Mouse (Mus musculus) hindbrain, embryonic 15.5 days (tissue): ENCODE data around the gene Pcyt2. TPM values are rescaled to one million over a fixed set of nuclear protein-coding genes. Genes with fewer than 3 reads are reported as not detected.

ENCODE experiments used
- ATAC-seq: fragments of 200-750 bp; cut with Nextera tagmentation; 2 replicates; pipeline ENCODE4 v1.8.0; 2017; ENCODE audit warnings: low read depth, moderate number of reproducible peaks, moderate TSS enrichment; ENCODE audit not compliant: low FRiP score
- H3K27ac ChIP-seq: fragments of 300-500 bp; sonication (generic); replicated peaks from 2 replicates; pipeline ENCODE4 v1.5.1; 2015; ENCODE audit warnings: mild to moderate bottlenecking, inconsistent platforms
- H3K27me3 ChIP-seq: fragments of 300-500 bp; sonication (generic); 2 replicates; pipeline ENCODE4 v1.6.1; 2015; ENCODE audit warnings: control low read depth, inconsistent platforms
- H3K36me3 ChIP-seq: fragments of 300-500 bp; sonication (generic); 2 replicates; pipeline ENCODE4 v1.6.1; 2015; ENCODE audit warnings: control low read depth, inconsistent platforms
- H3K4me1 ChIP-seq: fragments of 300-500 bp; sonication (generic); replicated peaks from 2 replicates; pipeline ENCODE4 v1.6.1; 2015; ENCODE audit warnings: control low read depth, inconsistent platforms
- H3K4me2 ChIP-seq: fragments of 300-500 bp; sonication (generic); 2 replicates; pipeline ENCODE4 v1.6.1; 2015; ENCODE audit warnings: moderate library complexity, mild to moderate bottlenecking, inconsistent platforms
- H3K4me3 ChIP-seq: fragments of 300-500 bp; sonication (generic); 2 replicates; pipeline ENCODE4 v1.5.1; 2015; ENCODE audit warnings: mild to moderate bottlenecking, inconsistent platforms
- H3K9ac ChIP-seq: fragments of 300-500 bp; sonication (generic); 2 replicates; pipeline ENCODE4 v1.6.1; 2015; ENCODE audit warnings: inconsistent platforms
- H3K9me3 ChIP-seq: fragments of 300-500 bp; sonication (generic); 2 replicates; pipeline ENCODE4 v1.6.1; 2016; ENCODE audit warnings: control low read depth, inconsistent platforms
- WGBS: fragments of 180-500 bp; shearing (Covaris S2); methylation state at CpG from one replicate; pipeline ENCODE4 v1.1.7; 2015; 5-methylcytosine and 5-hydroxymethylcytosine counted together
- polyA plus RNA-seq: library from polyadenylated mRNA; unstranded; fragments of >200 nt; fragmentation: Nextera tagmentation; extraction: Ambion mirVana; gene quantifications from 2 replicates; pipeline ENCODE4 v1.2.1, GENCODE M21; 2015

Gene Pcyt2
- polyA plus RNA-seq, 1 experiment from 2014 or later: 226 TPM

GRCm38 (mm10) chr11:120609250-120609649 lies 8.5 kb downstream of the Pcyt2 start:
- ATAC-seq: no peak

DNA sequence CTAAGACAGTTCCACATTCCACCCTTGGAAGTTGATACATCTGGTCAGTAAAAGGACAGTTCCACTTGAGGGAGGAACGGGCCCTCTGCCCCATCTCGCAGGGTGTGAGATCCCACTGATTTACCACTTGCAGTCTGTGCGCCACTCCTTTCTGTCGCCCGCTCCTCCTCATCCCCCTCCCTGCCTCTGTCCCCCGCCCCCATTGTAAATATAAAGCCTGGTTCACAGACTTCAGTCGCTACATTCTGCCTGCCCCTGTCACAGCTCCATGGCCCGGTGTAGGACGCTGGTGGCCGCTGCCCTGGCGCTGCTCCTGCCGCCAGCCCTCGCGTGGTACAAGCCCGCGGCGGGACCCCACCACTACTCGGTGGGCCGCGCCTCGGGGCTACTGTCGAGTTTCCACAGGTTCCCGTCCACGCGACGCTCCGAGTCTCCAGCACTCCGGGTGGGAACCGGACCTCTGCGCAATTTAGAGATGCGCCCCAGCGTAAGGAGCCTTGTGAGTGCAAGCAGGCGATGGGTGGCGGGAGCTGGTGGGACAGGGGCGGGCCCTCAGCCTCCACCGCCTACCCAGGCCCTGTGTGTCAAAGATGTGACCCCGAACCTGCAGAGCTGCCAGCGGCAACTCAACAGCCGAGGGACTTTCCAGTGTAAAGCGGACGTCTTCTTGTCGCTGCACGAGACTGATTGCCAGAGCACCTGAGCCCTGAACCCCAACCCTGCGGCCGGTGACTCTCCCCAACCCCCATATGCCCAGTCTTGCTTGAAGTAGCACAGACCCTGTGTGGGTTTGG lies 9.3 kb downstream of the Pcyt2 start, which contains the start of gene Npb:
Npb (plus strand) TSS at position 237 of the 794 bp plus-strand sequence.
- WGBS: 9% methylated on average over 44 of the region's 45 CpGs
- peaks cover 8% of the 10 kb centered on the region for H3K4me1 ChIP-seq
- ATAC-seq: no peak
- peak within 1 kb of the TSS; percentile 11 for H3K4me3 ChIP-seq
- H3K36me3 ChIP-seq: peaks cover 45% of the 10 kb centered on the region
- H3K27ac ChIP-seq: no peak within 1 kb of the TSS
- peak within 1 kb of the TSS; percentile 47 for H3K4me2 ChIP-seq
- no peaks in the 10 kb centered on the region for H3K9me3 ChIP-seq
- no peaks in the 10 kb centered on the region; the same call in 1 of the 2 replicates for H3K27me3 ChIP-seq
- H3K9ac ChIP-seq: 0 out of 2 replicates have a peak within 1 kb of the TSS, but pooled peaks have one; percentile 12

More at GRCm38 (mm10) chr11:120609250-120609649, 8.5 kb downstream of the Pcyt2 start:
- peaks cover 8% of the 10 kb centered on the region for H3K4me1 ChIP-seq
- H3K27ac ChIP-seq: no peak overlapping the region
- H3K9ac ChIP-seq: no peak overlapping the region
- H3K27me3 ChIP-seq: no peaks in the 10 kb centered on the region; the same call in 1 of the 2 replicates
- H3K36me3 ChIP-seq: peaks cover 45% of the 10 kb centered on the region
- peak overlapping the region; percentile 47; the same call in 1 of the 2 replicates for H3K4me2 ChIP-seq
- no peak overlapping the region for H3K4me3 ChIP-seq
- H3K9me3 ChIP-seq: no peaks in the 10 kb centered on the region
- 46% methylated on average over 8 of the region's 8 CpGs for WGBS

- 79% methylated on average over 4 of the region's 4 CpGs for WGBS
- H3K4me2 ChIP-seq: no peak overlapping the region
These were observed 11.0 kb downstream of the Pcyt2 start for GRCm38 (mm10) chr11:120606764-120607163.

GRCm38 (mm10) chr11:120605667-120606066 lies 12.1 kb downstream of the Pcyt2 start:
- Histone ChIP-seq H3K4me2 (no peak overlapping the region), H3K27me3 (no peaks in the 10 kb centered on the region; the same call in 1 of the 2 replicates), H3K36me3 (peaks cover 42% of the 10 kb centered on the region), H3K4me3 (no peak overlapping the region), H3K27ac (no peak overlapping the region), H3K9me3 (no peaks in the 10 kb centered on the region), H3K4me1 (peaks cover 8% of the 10 kb centered on the region), H3K9ac (no peak overlapping the region)
- WGBS: 91% methylated on average over 7 of the region's 7 CpGs
- ATAC-seq: no peak

More at GRCm38 (mm10) chr11:120606764-120607163, 11.0 kb downstream of the Pcyt2 start:
- ATAC-seq: no peak
- Histone ChIP-seq H3K36me3 (peaks cover 46% of the 10 kb centered on the region), H3K4me1 (peaks cover 8% of the 10 kb centered on the region), H3K4me3 (no peak overlapping the region), H3K9me3 (no peaks in the 10 kb centered on the region), H3K27ac (no peak overlapping the region), H3K27me3 (no peaks in the 10 kb centered on the region; the same call in 1 of the 2 replicates), H3K9ac (no peak overlapping the region)

DNA sequence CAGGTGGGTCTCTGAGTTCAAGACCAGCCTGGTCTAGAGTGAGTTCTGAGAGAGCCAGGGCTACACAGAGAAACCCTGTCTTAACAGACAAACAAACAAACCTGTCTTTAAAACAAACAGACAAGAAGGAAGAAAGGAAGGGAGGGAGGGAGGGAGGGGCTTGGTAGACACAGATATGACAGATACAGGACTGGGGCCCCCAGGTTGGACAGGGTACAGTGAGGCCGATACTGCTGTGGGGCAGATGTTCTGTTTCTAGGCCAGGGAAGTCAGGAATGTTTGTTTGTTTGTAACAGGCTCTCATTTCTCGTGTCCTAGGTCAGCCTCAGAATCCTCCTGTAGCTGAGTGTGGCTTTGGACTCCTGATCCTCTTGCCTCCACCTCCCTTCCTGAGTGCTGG lies 14.2 kb downstream of the Pcyt2 start:
- no peak overlapping the region for H3K4me2 ChIP-seq

GRCm38 (mm10) chr11:120600716-120601115 lies 17.0 kb downstream of the Pcyt2 start:
- H3K4me1 ChIP-seq: peaks cover 23% of the 10 kb centered on the region
- H3K9ac ChIP-seq: no peak overlapping the region
- ATAC-seq: no peak
- 93% methylated on average over 3 of the region's 3 CpGs for WGBS
- no peak overlapping the region for H3K4me3 ChIP-seq
- no peak overlapping the region for H3K27ac ChIP-seq
- H3K36me3 ChIP-seq: peaks cover 46% of the 10 kb centered on the region
- H3K9me3 ChIP-seq: no peaks in the 10 kb centered on the region
- no peaks in the 10 kb centered on the region for H3K27me3 ChIP-seq
- no peak overlapping the region for H3K4me2 ChIP-seq

More for the DNA sequence above, 14.2 kb downstream of the Pcyt2 start:
- Histone ChIP-seq H3K36me3 (peaks cover 37% of the 10 kb centered on the region), H3K27me3 (no peaks in the 10 kb centered on the region), H3K9ac (no peak overlapping the region), H3K9me3 (no peaks in the 10 kb centered on the region), H3K27ac (no peak overlapping the region), H3K4me1 (peaks cover 12% of the 10 kb centered on the region), H3K4me3 (no peak overlapping the region)
- ATAC-seq: no peak
- WGBS: 87% methylated on average over 2 of the region's 2 CpGs

GRCm38 (mm10) chr11:120598990-120599549 lies 18.7 kb downstream of the Pcyt2 start:
- peak overlapping the region; percentile 97 for H3K4me2 ChIP-seq
- no peaks in the 10 kb centered on the region for H3K27me3 ChIP-seq
- peak overlapping the region; percentile 86 for H3K4me3 ChIP-seq
- peak overlapping the region; percentile 80 for H3K27ac ChIP-seq
- peaks cover 49% of the 10 kb centered on the region for H3K36me3 ChIP-seq
- peaks cover 23% of the 10 kb centered on the region for H3K4me1 ChIP-seq
- H3K9me3 ChIP-seq: no peaks in the 10 kb centered on the region
- H3K9ac ChIP-seq: peak overlapping the region; percentile 45
- WGBS: 46% methylated on average over 17 of the region's 17 CpGs
- no peak for ATAC-seq

- Histone ChIP-seq H3K4me3 (peak within 1 kb of the TSS; percentile 86), H3K36me3 (peaks cover 51% of the 10 kb centered on the region), H3K4me2 (peak within 1 kb of the TSS; percentile 97), H3K9me3 (no peaks in the 10 kb centered on the region), H3K27me3 (no peaks in the 10 kb centered on the region), H3K4me1 (peaks cover 23% of the 10 kb centered on the region), H3K27ac (peak within 1 kb of the TSS; percentile 82), H3K9ac (peak within 1 kb of the TSS; percentile 79)
- under 1% methylated on average over 78 of the region's 88 CpGs for WGBS
- peak; percentile 98 for ATAC-seq
These were observed 19.3 kb downstream of the Pcyt2 start, which contains the start of the genes Alyref and Anapc11 for GRCm38 (mm10) chr11:120598283-120598989. Alyref (minus strand) TSS chr11:120598365. Anapc11 (plus strand) TSS chr11:120598421.

DNA sequence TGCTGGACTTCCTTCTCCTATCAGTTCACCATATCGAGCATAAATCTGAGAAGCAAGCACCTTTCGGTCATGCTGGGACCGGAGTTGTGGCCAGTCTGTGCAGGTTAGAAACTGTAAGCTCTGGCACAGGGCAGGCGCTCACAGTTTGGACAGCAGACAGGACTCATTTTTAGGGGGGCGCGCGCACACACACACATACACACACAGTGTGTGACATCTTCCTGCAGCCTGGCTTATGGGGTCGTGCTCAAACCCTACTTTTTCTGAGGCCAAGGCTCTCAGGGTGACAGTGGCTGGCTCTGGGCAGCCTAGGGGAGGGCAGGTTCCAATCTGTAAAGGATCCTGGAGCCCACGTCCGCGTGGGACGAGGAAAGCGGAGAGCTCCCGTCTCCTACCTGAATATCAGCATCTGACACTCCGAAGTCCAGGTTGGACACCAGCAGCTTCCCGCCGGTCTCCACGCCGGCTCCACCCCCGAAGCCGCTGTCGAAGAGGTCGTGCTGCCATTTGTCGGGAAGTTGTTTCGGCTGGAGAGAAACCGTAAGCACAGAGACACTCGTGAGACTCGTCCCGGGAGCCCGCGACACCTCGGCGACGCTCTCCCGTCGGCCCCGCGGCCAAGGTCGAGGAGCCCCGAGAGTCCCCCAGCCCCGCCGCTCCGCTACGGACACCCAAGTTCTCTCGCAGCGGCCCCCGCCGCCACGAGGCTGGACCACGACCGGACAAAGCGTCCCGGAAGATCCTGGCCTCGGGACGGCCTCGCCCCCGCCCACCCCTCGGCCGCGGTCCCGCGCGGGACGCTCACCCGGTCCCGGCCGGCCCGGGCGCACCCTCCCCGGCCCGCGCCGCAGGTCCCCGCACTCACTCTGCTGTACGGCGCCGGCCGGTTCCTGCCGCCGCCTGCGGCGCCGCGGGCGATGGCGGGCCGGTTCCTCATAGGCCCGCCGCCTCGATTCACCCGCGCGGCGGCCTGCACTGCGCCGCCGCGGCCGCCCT lies 20.2 kb downstream of the Pcyt2 start:
- Histone ChIP-seq H3K27me3 (no peaks in the 10 kb centered on the region), H3K9me3 (no peaks in the 10 kb centered on the region), H3K4me2 (peak overlapping the region; percentile 97), H3K36me3 (peaks cover 52% of the 10 kb centered on the region), H3K9ac (peak overlapping the region; percentile 79), H3K27ac (peak overlapping the region; percentile 82), H3K4me1 (peaks cover 23% of the 10 kb centered on the region), H3K4me3 (peak overlapping the region; percentile 86)
- peak; percentile 59; the same call in 1 of the 2 replicates for ATAC-seq
- WGBS: 4% methylated on average over 99 of the region's 99 CpGs

GRCm38 (mm10) chr11:120588531-120588930 lies 29.2 kb downstream of the Pcyt2 start:
- H3K4me1 ChIP-seq: no peaks in the 10 kb centered on the region
- H3K9ac ChIP-seq: no peak overlapping the region
- H3K27ac ChIP-seq: no peak overlapping the region
- 95% methylated on average over 6 of the region's 6 CpGs for WGBS
- no peak for ATAC-seq
- H3K9me3 ChIP-seq: no peaks in the 10 kb centered on the region
- H3K36me3 ChIP-seq: peaks cover 84% of the 10 kb centered on the region
- no peak overlapping the region for H3K4me3 ChIP-seq
- H3K27me3 ChIP-seq: no peaks in the 10 kb centered on the region
- H3K4me2 ChIP-seq: no peak overlapping the region

GRCm38 (mm10) chr11:120583937-120584336 lies 33.8 kb downstream of the Pcyt2 start:
- Histone ChIP-seq H3K4me3 (no peak overlapping the region), H3K27ac (no peak overlapping the region), H3K36me3 (peaks cover 47% of the 10 kb centered on the region), H3K27me3 (no peaks in the 10 kb centered on the region), H3K4me2 (no peak overlapping the region), H3K9ac (no peak overlapping the region), H3K4me1 (peaks cover 28% of the 10 kb centered on the region), H3K9me3 (no peaks in the 10 kb centered on the region)
- 90% methylated on average over 1 of the region's 1 CpGs for WGBS
- no peak for ATAC-seq
